Mouse (Mus musculus) c-Kit-positive CD71-negative TER-119-negative erythroid progenitor cells, embryonic 14.5 days (primary cell): ENCODE results near the gene Il15ra.

Experiments
- DNase-seq: peaks from one replicate; pipeline ENCODE4 v3.0.0-alpha.2; 2013; ENCODE audit warnings: low read depth

Gene Il15ra

DNA sequence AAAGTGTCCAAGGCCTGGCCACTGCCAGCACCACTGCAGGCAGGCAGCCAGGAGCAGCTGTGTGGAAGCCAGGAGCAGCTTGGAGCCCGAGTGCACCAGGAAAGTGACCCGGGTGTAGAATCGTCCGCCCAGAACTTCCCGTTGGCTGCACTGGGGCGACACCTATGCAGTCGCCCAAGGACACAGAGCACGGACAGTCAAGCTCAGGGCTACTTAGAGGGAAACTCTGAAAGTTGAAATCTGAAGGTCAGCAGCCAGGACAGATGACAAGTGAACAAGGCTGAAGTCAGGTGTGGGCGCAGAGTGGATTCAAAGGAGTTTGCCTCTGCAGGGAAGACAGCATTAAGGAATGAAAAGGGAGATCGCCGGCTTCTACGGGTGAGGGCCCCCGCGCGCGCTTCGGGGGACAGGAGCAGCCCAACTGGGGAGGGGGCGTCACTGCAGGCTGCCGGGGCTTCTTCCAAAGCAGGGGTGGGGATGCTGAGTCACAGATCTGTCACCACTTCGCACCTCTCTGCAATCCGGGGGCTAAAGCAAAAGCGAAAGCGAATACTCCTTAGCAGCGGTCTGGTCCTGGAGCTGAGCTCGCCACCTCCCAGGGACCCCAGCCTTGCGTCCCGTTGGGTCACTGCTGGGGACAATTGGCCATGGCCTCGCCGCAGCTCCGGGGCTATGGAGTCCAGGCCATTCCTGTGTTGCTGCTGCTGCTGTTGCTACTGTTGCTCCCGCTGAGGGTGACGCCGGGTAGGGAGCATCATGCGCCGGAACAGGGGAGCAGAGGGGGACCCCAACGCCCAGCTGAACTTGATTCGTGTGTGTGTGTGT is at the start of gene Il15ra:
Gene Il15ra, plus strand, starts transcription at position 90 of the 825 bp plus-strand sequence.
- DNase-seq = peak; percentile 32

DNA sequence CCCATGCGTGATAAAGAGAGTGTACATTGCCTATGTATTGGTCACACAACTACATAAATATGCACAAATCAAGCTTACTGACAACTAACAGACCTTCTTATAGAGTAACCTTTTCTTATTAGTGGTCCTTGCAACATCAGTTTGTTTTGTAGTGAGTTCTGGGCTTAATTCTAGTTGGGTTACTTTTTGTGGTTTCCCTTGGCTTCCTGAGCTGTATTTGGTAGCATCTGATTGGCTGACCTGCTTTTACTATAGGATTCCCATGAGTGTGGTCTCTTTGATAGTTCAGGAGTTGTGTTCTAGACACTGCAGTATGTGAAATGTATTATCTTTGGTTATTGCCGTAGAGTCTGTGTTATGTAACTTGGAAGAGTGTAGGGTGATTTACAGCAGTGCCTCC is 47.5 kb upstream of the Il15ra start:
- DNase-seq = no peak

DNA sequence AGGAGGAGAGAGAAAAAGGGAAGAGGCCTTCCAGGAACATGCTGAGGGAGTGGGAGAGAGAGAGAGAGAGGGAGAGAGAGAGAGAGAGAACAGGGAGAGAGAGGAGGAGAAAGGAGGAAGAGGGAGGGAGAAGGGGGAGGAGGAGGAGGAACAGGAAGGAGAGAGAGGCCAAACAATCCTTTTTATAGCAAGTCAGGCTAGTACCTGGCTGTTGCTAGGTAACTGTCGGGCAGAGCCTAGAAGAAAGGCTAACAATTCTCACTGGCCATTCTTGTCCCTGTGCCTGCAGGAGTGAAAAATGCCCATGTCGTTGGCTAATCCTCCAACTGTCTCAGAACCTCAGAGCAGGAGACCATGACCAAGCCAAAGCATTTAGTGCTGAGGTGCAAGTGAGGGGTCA is 45.8 kb upstream of the Il15ra start:
- DNase-seq = no peak

DNA sequence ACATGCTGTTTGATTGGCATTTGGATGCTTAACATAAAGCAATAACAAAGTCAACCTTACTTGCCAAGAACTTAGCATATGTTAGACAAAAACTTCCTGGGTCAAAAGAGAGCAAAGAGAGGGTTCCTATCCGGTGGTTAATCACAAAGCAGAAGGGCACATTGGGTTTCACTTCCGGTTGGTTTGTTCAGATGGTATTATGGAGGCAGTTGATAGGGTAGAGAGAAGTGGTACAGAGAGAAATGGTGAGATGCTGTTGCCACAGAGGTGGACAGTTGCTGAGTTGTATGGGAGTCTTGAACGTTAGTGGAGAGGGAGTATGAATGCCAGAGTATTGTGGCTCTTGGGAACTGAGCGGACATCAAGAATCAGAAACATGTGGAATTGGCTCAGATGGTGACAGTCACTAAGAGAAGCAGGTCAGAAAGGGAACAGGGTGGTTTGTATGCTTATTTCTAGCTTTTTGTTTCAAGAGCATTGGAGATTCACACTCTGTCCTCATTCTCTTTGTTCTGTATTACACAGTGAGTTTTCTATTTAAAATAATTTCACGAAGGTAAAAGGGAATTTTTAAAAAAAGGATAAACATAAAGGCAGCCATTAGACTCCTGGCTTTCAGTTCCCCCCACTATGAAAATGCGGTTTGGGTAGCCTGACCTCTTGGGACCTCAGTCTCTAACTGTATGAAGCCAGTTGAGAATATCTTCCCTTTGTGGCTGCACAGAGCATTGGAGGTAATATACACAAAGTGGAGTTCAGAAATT is 42.8 kb upstream of the Il15ra start:
- DNase-seq = no peak

DNA sequence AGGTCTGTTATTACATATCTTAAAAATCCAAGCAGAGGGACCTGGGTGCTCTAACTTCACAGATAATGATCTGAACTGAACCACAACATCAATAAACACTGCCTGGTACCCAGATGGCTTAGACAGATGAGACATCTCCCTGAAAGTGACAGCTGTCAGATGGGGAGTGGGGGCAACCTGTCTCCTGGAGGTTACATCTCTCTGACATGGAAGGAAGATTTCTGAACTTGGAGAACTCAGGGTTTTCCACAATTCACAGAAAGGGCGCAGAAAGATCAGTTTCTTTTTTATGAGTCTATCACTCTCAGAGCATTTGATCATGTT is 42.2 kb upstream of the Il15ra start:
- DNase-seq = no peak

DNA sequence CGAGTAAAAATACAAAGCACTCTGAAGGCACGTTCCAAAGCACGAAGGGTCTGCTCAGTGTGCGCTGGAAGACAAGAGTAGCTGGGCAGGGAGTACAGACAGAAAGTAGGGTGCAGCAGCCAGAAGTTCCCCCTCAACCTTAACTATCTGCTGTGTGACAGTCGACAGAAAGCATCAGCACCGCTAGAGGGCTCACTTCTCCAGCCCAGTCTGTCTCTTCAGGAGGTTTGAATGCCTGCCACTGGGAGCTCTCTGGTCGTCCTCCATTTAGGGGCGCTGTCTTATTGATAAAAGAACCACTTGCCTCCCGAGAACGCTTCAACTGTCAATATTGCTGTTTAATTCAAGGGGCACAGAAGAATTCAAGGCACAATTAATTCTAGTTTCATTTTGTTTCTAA is 41.1 kb upstream of the Il15ra start:
- peak; percentile 80 for DNase-seq

DNA sequence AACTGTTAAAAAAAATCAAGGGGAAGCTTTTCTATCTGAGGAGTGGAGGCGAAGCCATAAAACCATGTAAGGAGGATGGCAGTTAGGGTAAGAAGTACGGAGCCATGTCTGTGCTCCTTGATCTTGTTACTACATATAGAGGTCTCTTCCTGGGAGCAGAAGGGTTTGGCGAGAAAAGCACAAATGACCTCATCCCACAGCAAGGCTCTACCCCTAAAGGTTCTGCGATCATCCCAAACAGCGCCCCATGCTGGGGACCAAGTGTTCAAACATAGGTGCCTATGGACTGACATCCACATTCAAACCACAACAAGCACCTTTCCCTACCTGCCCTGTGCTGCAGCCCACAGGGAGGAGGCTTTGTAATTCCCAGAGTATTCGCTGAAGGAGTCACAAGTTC is 40.7 kb upstream of the Il15ra start:
- no peak for DNase-seq

DNA sequence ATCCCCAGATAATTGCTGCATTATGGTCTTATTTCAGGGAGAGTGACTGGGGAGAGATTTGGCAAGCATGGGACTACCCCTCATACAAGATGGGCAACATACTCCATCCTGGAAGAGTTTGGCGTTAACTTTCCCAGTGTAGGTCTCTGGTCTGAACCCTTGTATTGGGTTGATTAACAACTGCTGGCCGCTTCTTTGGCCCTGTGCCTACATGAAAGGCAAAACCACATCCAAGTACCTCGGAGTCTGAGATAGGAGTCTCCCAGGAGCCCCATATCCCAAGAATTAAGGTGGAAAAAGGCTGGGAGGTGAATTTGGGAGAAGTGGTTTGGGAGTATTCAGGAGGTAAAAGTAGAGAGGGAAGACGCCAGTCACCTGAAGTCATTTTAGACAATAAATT is 40.3 kb upstream of the Il15ra start:
- DNase-seq = no peak

DNA sequence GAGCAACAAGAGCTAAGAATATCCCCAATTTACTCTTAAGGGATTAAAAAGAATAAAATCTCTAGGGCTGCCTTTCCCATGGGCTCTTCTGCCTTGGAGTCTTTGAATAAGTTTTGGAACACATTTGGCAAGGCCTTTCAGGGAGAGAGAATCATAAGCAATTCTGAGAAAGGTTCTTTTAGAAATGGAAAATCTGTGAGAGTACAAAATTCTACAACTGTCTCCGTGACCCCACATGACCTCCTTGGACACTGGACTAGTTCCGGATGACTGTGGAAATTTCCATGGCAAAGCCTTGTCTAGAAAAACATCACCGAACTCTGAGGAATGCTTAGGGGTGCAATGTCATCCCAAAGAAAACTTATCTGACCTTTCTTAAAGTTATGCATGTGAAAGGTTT is 39.8 kb upstream of the Il15ra start:
- no peak for DNase-seq

DNA sequence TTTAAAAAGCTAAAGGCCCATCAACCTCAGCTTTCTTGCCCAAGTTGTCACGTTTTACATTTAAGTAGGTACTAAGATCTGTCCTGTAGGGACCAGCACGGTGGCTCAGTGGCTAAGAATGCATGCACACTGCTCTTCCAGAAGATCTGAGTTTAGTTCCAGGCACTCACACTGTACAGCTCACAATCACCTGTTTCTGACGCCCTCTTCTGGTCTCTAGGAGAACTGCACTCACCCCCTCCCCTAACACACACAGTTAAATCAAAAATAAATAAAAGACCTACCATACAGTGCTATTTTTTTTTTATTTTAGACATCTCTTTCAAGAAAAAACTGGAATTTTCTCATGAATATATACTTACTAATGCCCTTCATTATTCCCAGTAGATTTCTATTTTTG is 32.9 kb upstream of the Il15ra start:
- DNase-seq = no peak

DNA sequence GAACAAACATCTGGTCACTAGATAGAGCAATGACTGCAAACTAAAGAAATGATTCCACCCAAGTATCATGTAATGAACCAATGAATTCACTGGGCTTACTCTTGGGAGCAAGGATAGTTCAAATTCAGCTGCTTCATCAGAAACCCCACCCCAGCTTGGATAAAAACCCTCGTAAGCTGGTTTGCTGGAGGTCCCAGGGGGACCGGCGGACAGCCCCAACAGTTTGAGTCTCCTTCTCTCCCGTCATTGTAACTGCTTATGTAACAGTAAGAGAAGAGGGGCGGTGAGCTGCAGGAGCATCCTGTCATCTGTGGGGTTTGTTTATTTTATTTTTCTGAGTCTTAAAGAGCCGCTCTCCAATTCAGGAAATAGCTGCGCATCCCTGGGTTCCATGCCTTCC is 25.5 kb upstream of the Il15ra start:
- no peak for DNase-seq

DNA sequence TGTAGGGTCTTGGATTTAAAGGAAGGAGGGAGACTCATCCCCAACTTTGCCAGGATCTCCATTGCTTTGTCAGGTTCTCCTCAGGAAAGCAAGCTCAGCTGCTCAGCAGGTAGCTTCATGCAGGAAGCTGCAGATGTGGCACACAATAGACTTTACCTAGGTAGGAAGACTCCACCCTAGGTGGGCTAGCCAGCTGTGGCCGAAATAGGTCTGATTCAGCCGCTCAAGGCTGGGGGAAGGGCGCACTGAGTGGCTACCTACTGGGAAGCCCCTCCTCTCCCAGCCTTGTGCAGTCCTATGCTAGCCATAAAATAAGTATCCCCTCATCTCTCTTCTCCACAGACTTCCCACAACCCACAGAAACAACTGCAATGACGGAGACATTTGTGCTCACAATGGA is 22.4 kb upstream of the Il15ra start:
- no peak for DNase-seq

DNA sequence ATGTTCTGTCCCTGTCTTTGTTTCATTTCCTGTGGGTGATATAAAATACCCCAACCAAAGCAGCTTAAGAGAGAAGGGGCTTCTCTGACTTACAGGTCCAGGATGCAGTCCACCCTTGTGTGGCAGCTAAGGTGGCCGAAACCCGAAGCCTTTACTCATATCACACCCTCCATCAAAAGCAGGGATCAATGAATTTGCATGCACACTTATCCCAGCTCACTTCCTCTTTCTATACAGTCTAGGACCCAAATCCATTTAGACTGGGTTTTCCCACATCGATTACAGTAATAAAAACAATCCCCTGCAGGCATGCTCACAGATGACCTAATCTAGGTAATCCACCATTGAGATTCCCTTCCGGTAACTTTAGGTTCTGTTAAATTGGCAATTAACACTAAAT is 18.6 kb upstream of the Il15ra start:
- DNase-seq = no peak

DNA sequence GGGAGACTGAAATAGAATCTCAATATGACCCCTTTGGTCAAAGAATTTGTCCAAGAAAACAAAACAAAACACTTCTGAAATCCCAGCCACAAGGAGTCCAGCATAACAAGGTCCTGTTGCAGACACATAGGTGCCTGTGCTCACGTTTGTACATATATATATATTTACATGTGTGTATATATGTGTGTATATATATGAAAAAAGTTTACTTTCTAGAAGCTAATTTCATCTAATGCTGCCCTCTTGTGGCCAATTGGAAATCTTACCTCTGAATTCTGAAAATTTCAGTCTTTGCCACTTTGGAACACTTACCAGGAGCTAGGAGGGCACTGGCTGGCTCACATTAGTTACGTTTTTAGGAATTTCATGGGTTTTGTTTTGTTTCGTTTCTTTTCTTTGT is 17.7 kb upstream of the Il15ra start:
- no peak for DNase-seq

DNA sequence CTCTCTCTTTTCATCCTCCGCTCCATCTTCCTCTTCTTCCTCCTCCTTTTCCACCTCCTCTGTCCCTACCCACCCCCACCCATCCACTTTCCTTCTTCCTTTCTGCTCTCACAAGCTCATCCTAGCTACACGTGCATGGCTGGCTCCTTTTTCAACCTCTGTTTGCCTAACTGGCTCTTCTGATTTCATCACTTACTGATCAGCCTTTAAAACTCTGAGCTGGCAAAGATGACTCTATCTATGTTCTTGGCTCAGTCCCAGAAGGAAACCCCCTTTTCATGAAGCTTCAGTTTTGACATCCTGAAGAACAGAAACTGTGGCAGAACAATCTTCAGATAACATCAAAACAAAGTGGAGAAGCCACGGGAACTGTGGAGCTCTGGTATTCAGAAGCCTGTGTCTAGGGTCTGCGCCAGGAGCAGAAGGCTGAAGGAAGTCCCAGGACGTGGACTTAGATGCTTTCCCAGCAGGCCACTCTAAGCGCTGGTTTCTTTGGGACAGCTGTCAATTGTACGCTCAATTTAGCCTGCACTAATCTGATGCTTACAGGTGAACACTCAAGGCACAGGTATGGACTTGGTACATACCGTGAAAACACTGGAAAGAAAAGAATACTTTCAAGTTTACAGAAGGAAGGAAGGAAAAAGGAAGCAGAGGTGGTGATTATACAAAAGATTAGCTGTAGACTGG is 14.7 kb upstream of the Il15ra start:
- no peak for DNase-seq

DNA sequence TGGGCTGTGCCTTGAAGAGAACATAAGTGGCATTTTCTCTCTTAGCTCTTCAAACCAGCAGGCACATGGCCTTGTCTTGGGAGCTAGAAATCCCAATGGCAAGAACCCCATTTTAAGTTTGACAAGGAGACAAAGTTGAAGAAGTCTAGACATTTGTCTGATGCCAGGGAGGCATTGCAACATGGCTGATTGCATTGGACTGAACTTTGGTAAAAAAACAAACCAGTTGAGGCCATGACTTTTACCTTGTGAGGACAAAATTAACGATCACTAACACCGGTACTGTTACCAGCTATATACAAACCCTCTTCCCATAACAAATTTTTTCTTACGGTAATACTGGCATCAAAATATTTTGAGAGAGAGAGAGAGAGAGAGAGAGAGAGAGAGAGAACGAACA is 11.7 kb upstream of the Il15ra start:
- DNase-seq = no peak

DNA sequence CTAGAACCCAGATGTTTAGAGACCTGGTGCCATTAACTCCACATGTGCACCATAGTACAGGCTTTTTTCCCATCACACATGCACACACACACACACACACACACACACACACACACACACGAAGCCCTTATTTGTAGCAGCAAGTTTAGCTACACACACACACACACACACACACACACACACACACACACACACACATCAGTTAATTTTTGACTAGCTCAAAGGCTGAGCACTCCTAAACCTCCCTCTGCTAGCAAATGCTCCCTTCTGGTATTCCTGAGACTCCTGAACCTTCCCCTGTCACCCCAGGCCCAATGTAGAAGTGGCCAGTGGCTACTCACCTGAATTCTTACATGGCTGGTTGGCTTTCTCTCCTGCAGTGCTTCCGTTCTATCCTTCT is 11.0 kb upstream of the Il15ra start:
- no peak for DNase-seq

DNA sequence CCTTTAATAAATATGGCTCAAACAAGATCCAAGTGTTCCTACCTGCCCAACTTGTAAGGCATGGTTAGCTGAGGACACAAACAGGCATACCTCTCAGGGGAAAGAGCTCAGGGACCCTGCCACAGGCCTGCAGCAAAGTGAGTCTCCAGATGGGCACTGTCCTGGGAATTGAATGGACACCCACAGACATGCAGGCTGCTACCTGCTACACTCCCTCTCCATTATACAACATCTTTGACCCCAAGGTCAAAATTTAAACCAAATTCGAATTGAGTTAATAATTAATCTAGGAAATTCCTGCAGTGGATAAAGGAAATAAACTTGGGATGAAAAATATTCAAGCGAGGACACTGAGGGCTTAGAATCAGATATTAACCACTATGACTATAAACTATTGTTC is 9.2 kb upstream of the Il15ra start:
- no peak for DNase-seq

DNA sequence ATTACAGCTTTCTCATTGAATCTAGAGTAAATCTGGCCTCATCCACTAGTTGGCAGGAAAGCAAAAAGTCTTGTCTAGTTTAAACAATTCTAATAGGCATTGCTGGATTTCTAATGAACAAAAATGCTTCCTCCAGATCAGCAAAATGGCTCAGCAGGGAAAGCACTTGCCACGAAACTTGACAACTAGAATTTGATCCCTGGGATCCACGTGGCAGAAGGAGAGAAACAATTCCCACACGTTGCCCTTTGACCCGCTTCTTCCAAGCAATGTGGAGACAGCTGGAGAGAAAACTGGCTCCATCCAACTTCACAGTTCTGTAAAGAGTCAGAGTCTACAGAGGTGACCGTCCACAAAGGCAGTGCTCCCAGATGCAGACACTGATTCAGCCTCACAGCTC is 6.1 kb upstream of the Il15ra start:
- no peak for DNase-seq

DNA sequence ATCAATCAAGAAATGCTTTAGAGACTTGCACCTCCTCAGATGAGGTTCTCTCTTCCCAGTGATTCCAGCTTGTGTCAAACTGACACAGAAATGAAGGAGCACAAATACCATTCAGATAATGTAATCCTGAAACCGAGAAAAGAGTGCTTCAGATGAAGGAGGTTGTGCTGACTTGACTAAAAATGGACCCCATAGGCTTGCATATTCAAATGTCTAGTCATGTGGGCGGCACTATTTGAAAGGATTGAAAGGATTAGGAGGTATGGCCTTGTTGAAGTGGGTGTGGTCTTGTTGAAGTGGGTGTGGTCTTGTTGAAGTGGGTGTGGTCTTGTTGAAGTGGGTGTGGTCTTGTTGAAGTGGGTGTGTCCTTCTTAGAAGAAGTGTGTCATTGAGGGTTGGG is 5.2 kb upstream of the Il15ra start:
- no peak for DNase-seq

DNA sequence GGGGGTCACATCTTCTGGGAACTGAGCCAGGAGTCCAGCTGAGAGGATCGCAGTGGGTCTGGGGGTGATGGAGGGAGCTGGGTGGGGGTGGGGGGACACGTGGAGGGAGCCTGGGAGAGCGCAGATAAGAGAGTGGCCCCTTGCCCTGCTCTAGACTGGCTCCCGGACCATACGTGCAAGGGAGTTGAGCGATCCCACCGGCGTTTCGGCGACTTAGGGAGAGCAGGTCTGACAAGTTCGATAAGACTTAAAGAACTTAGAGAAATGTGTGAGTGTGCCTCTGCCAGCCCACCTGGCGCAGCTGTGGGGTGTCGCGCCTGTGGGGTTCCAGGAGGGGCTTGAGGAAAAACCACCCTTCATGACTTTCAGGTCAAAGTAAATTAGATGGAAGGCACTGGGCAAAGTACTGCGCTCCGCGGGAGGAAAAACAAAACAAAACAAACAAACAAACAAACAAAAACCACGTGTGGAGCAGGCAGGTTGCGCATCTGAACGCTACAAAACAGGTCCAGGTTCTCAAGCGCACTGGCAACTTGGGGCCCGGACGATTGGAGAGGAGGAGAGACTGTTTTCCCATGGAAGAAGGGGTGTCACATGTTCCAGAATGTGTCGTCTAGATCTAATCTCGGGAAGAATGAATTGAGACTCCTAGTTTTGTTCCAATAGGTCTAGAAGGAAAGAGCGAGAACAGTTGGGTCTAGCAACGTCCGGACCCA is 1.1 kb downstream of the Il15ra start:
- DNase-seq = no peak

DNA sequence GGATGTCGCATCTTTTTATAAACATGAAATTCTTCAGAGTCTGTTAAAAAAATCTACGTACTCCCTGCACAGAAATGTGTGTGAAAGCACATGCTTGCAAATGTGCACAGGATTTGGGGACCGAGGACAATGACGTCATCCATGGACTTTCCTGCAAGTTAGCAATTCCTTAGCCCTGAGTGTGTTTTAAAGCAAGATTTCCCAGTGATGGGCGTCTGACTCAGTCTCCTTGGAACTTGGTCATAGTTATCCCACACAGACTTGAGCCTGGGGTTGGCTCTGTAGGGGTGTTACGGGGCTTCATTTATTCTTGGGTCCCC is 1.6 kb downstream of the Il15ra start:
- no peak for DNase-seq

DNA sequence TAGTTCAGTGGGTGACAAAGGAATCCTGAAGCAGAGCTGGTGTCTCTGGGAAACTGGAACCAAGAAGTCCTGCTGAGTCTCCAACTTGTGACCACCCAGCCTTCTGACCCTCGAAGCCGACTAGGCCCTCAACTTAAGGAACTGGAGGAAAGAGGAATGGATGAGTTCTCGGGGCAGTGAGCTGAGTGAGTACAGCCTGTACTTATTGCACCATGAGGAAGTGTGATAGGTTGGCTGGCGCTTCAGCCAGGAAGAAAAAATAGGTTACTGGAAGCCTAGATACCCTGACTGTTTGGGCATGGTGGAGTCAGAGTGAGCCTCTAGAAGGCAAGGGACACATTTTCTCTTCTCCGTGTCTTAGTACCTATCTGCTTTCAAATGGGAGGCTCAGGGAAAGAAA is 3.4 kb downstream of the Il15ra start:
- DNase-seq = no peak
